Mouse (Mus musculus) embryonic facial prominence, embryonic 14.5 days (tissue): ENCODE measurements around the gene Fxyd3. TPM values are rescaled to one million over a fixed set of nuclear protein-coding genes. Genes with fewer than 3 reads are reported as not detected.

Source experiments
- ATAC-seq: fragments of 200-750 bp; cut with Nextera tagmentation; 2 replicates; pipeline ENCODE4 v1.8.0; 2017; ENCODE audit warnings: low read depth, moderate number of reproducible peaks, moderate TSS enrichment
- DNase-seq: peaks from one replicate; pipeline ENCODE4 v3.0.0-alpha.2; 2015; ENCODE audit warnings: low spot score
- H3K27ac ChIP-seq: fragments of 300-500 bp; sonication (generic); replicated peaks from 2 replicates; pipeline ENCODE4 v1.5.1; 2014; ENCODE audit warnings: low read depth, mild to moderate bottlenecking, low read length, moderate library complexity
- H3K27me3 ChIP-seq: fragments of 300-500 bp; sonication (generic); replicated peaks from 2 replicates; pipeline ENCODE4 v1.6.1; 2014; ENCODE audit warnings: low read length; ENCODE audit not compliant: control insufficient read depth, insufficient read depth
- H3K36me3 ChIP-seq: fragments of 300-500 bp; sonication (generic); 2 replicates; pipeline ENCODE4 v1.6.1; 2014; ENCODE audit warnings: low read length, mixed read lengths; ENCODE audit not compliant: control insufficient read depth, insufficient read depth
- H3K4me1 ChIP-seq: fragments of 300-500 bp; sonication (generic); 2 replicates; pipeline ENCODE4 v1.6.1; 2014; ENCODE audit warnings: antibody characterized with exemption, low read length; ENCODE audit not compliant: control insufficient read depth, insufficient read depth
- H3K4me2 ChIP-seq: fragments of 300-500 bp; sonication (generic); 2 replicates; pipeline ENCODE4 v1.6.1; 2014; ENCODE audit warnings: low read depth, mild to moderate bottlenecking, low read length, moderate library complexity, mixed read lengths
- H3K4me3 ChIP-seq: fragments of 300-500 bp; sonication (generic); 2 replicates; pipeline ENCODE4 v1.5.1; 2014; ENCODE audit warnings: low read depth, mild to moderate bottlenecking, low read length
- H3K9ac ChIP-seq: fragments of 300-500 bp; sonication (generic); 2 replicates; pipeline ENCODE4 v1.6.1; 2014; ENCODE audit warnings: low read depth, mild to moderate bottlenecking, low read length, moderate library complexity, mixed read lengths
- H3K9me3 ChIP-seq: fragments of 300-500 bp; sonication (generic); 2 replicates; pipeline ENCODE4 v1.6.1; 2016; ENCODE audit warnings: low read length; ENCODE audit not compliant: control insufficient read depth
- WGBS: fragments of 180-500 bp; shearing (Covaris S2); extraction: QIAGEN DNeasy Blood & Tissue Kit; methylation state at CpG from one replicate; pipeline ENCODE4 v1.1.7; 2014; 5-methylcytosine and 5-hydroxymethylcytosine counted together
- microRNA-seq: library from miRNA; unstranded; fragments of <30 nt; microRNA quantifications from one replicate; pipeline ENCODE4, GENCODE M21; 2016; ENCODE audit warnings: borderline number of aligned reads
- polyA plus RNA-seq: library from polyadenylated mRNA; unstranded; fragments of >200 nt; fragmentation: Nextera tagmentation; extraction: Ambion mirVana; gene quantifications from 2 replicates; pipeline ENCODE4 v1.2.1, GENCODE M21; 2014

Fxyd3 gene
- polyA plus RNA-seq, 1 experiment from 2014 or later, result 71.7 TPM

DNA sequence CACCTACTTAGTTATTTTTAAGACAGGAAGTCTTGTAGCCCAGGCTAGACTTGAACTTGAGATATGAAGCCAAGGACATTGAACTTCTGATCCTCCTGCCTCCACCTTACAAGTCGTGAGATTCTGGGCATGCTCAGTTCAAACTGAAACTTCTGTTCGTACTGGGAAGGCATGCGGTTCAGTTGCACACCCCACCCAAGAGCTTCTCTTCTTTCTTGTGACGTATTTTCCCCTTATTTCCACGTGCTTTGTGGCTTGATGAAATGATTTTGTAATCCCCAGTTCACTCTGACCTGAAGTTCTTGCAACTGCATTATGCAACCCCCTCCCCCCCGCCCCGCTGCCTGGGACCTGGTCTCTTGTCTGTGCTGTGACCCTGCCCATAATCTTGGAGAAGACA lies 44.8 kb downstream of the Fxyd3 start:
- 72% methylated on average over 7 of the region's 7 CpGs for WGBS
- DNase-seq, result no peak
- no peak overlapping the region for H3K9ac ChIP-seq
- no peaks in the 10 kb centered on the region for H3K9me3 ChIP-seq
- H3K4me1 ChIP-seq, result no peaks in the 10 kb centered on the region
- H3K4me3 ChIP-seq, result no peak overlapping the region
- no peaks in the 10 kb centered on the region for H3K27me3 ChIP-seq
- no peak overlapping the region for H3K4me2 ChIP-seq
- no peak overlapping the region for H3K27ac ChIP-seq
- ATAC-seq, result no peak
- no peaks in the 10 kb centered on the region for H3K36me3 ChIP-seq

DNA sequence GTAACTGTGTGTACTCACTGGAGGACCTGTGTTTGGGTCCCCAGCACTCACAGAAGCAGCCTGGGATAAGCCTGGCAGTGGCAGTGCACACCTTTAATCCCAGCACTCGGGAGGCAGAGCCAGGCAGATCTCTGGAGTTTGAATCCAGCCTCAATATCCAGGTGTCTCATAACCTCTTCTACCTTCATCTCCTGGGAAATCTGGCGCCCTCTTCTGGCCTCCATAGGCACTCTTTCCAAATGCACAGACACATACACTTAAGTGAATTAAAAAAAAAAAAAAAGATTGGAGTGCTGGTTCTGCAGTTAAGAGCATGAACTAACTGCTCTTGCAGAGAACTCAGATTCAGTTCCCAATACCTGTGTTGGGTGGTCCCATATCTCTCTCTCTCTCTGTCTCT lies 45.8 kb downstream of the Fxyd3 start:
- DNase-seq, result no peak
- H3K4me1 ChIP-seq, result no peaks in the 10 kb centered on the region
- H3K4me3 ChIP-seq, result no peak overlapping the region
- no peaks in the 10 kb centered on the region for H3K27me3 ChIP-seq
- 68% methylated on average over 2 of the region's 2 CpGs for WGBS
- H3K27ac ChIP-seq, result no peak overlapping the region
- no peak overlapping the region for H3K9ac ChIP-seq
- no peaks in the 10 kb centered on the region for H3K9me3 ChIP-seq
- H3K4me2 ChIP-seq, result no peak overlapping the region
- no peak for ATAC-seq
- H3K36me3 ChIP-seq, result no peaks in the 10 kb centered on the region

DNA sequence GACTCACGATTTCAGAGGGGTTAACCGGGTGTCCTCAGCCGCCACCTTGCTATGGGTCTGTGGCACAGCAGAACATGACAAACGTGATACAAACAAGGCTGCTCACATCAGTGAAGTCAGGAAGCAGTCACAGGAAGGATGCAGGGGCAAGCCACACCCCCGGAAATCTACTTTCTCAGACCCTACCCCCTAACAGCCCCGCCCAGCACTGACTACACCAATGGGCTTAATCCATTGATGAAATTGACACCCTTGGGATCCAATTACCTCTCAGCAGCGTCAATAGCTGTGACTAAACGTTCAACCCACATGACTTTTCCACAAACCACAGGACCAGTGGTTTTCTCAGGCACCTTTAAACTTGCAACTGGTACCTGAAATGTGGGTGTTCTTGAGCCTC lies 47.9 kb downstream of the Fxyd3 start:
- no peaks in the 10 kb centered on the region for H3K36me3 ChIP-seq
- no peaks in the 10 kb centered on the region for H3K27me3 ChIP-seq
- DNase-seq (no peak), ATAC-seq (no peak)
- H3K4me1 ChIP-seq, result no peaks in the 10 kb centered on the region
- no peak overlapping the region for H3K4me3 ChIP-seq
- H3K9ac ChIP-seq, result no peak overlapping the region
- 66% methylated on average over 8 of the region's 8 CpGs for WGBS
- H3K27ac ChIP-seq, result no peak overlapping the region
- H3K9me3 ChIP-seq, result no peaks in the 10 kb centered on the region
- no peak overlapping the region for H3K4me2 ChIP-seq

Small RNA genes lying within 50 kb of the gene (microRNA-seq; reads per million reads assigned to microRNA genes)
- not detected for gene Mir7050

Other genes starting within 250 kb of the Fxyd3 start
- gene Ffar3, start 220.5 kb downstream of the Fxyd3 start, polyA plus RNA-seq, result not detected in 2 replicates
- gene Ffar1, start 215.1 kb downstream of the Fxyd3 start, polyA plus RNA-seq, result not detected in 2 replicates
- 0.22 TPM in 1 of 2 replicates, not detected in the other for gene Cd22, start 196.4 kb downstream of the Fxyd3 start, polyA plus RNA-seq
- 1.3 and 1.4 TPM in 2 replicates for gene Mag, start 161.8 kb downstream of the Fxyd3 start, polyA plus RNA-seq
- gene Hamp2, start 152.0 kb downstream of the Fxyd3 start, polyA plus RNA-seq, result 0.97 TPM in 1 of 2 replicates, not detected in the other
- gene Hamp, start 132.7 kb downstream of the Fxyd3 start, polyA plus RNA-seq, result not detected in 2 replicates
- 18.3 and 23.8 TPM in 2 replicates for gene Usf2, start 119.9 kb downstream of the Fxyd3 start, polyA plus RNA-seq
- 22.7 and 26.0 TPM in 2 replicates for gene Lsr, start 103.2 kb downstream of the Fxyd3 start, polyA plus RNA-seq
- 1.6 and 2.3 TPM in 2 replicates for gene Fam187b, start 102.9 kb downstream of the Fxyd3 start, polyA plus RNA-seq
- 57.0 and 64.6 TPM in 2 replicates for gene Fxyd5, start 34.2 kb downstream of the Fxyd3 start, polyA plus RNA-seq
- 37.0 and 40.9 TPM in 2 replicates for gene Fxyd7, start 25.2 kb downstream of the Fxyd3 start, polyA plus RNA-seq
- gene Fxyd1, start 19.5 kb downstream of the Fxyd3 start, polyA plus RNA-seq, result 113 and 135 TPM in 2 replicates
- gene Lgi4, start 17.4 kb downstream of the Fxyd3 start, polyA plus RNA-seq, result 0.86 and 1.6 TPM in 2 replicates
- gene Hpn, start 38.6 kb upstream of the Fxyd3 start, polyA plus RNA-seq, result 4.4 and 4.9 TPM in 2 replicates
- 8.5 and 9.4 TPM in 2 replicates for gene Scn1b, start 50.3 kb upstream of the Fxyd3 start, polyA plus RNA-seq
- gene Gramd1a, start 79.2 kb upstream of the Fxyd3 start, polyA plus RNA-seq, result 65.4 and 65.7 TPM in 2 replicates
- not detected in 2 replicates for gene Scgb2b2, start 213.8 kb upstream of the Fxyd3 start, polyA plus RNA-seq
- gene Scgb1b2, start 215.1 kb upstream of the Fxyd3 start, polyA plus RNA-seq, result not detected in 2 replicates